Mouse (Mus musculus): Measurements from ENCODE around the gene Med15. TPM values are rescaled to one million over a fixed set of nuclear protein-coding genes. Genes with fewer than 3 reads are reported as not detected.

Gene Med15
- polyA plus RNA-seq, 1 experiment from 2014 or later = 47.5 TPM

- 78% methylated on average over 6 of the region's 6 CpGs for WGBS
- Histone ChIP-seq H3K4me3 (ENCODE audit: low read depth, low read length) (no peak overlapping the region), H3K36me3 (ENCODE audit: control insufficient read depth, insufficient read depth, low read length) (peaks cover 45% of the 10 kb centered on the region), H3K4me1 (ENCODE audit: control insufficient read depth, insufficient read depth, low read length) (no peaks in the 10 kb centered on the region), H3K27ac (ENCODE audit: low read length) (no peak overlapping the region), H3K4me2 (replicated peaks; ENCODE audit: low read depth, low read length) (no peak overlapping the region), H3K27me3 (ENCODE audit: control insufficient read depth, insufficient read depth, low read length) (no peaks in the 10 kb centered on the region), H3K9ac (replicated peaks; ENCODE audit: low read depth, low read length) (no peak overlapping the region), H3K9me3 (ENCODE audit: control insufficient read depth, low read depth, low read length) (no peaks in the 10 kb centered on the region)
- no peak for ATAC-seq (ENCODE audit: insufficient number of reproducible peaks, insufficient read depth, low FRiP score, low read depth)
These were observed 91.4 kb downstream of the Med15 start for GRCm38 (mm10) chr16:17641301-17641700.

DNA sequence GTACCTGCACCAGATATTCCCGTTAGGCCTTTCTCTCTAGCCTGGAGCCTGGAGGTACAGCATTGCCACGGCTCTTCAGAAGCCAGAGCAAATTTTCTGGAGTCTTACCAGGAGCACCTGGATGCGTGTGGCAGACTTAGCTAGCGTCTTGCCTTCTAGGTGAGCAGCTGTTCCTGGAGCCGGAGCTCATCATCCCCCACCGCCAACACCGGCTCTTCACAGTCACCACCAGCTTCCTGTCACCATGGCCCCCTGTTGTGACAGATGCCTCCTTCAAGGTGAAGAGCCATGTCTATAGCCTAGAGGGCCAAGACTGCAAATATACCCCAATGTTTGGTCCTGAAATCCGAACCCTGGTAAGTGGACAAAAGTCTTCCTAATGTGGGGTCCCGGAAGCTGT, 92.0 kb downstream of the Med15 start:
- 93% methylated on average over 9 of the region's 9 CpGs for WGBS
- Histone ChIP-seq H3K9me3 (ENCODE audit: control insufficient read depth, low read depth, low read length) (no peaks in the 10 kb centered on the region), H3K36me3 (ENCODE audit: control insufficient read depth, insufficient read depth, low read length) (peaks cover 50% of the 10 kb centered on the region), H3K4me3 (ENCODE audit: low read depth, low read length) (no peak overlapping the region), H3K4me2 (replicated peaks; ENCODE audit: low read depth, low read length) (no peak overlapping the region), H3K4me1 (ENCODE audit: control insufficient read depth, insufficient read depth, low read length) (no peaks in the 10 kb centered on the region), H3K9ac (replicated peaks; ENCODE audit: low read depth, low read length) (no peak overlapping the region), H3K27ac (ENCODE audit: low read length) (no peak overlapping the region), H3K27me3 (ENCODE audit: control insufficient read depth, insufficient read depth, low read length) (no peaks in the 10 kb centered on the region)
- no peak for ATAC-seq (ENCODE audit: insufficient number of reproducible peaks, insufficient read depth, low FRiP score, low read depth)

DNA sequence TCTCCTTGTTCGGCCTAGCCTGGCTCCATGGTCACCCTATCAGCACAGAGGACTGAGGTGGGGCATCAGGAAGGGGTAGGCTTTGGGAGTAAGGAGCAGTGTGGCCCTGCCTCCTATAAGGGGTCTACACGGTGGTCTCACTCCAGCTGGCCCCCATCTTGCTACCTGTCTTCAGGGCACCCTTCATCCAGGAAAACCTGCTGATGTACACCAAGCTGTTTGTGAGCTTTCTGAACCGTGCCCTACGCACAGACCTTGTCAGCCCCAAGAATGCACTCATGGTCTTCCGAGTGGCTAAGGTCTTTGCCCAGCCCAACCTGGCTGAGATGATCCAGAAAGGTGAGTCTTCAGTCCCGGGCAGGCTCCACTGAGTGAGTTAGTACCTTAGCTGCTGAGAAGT, 92.7 kb downstream of the Med15 start:
- Histone ChIP-seq H3K4me2 (replicated peaks; ENCODE audit: low read depth, low read length) (no peak overlapping the region), H3K4me1 (ENCODE audit: control insufficient read depth, insufficient read depth, low read length) (no peaks in the 10 kb centered on the region), H3K27me3 (ENCODE audit: control insufficient read depth, insufficient read depth, low read length) (no peaks in the 10 kb centered on the region), H3K4me3 (ENCODE audit: low read depth, low read length) (no peak overlapping the region), H3K36me3 (ENCODE audit: control insufficient read depth, insufficient read depth, low read length) (peaks cover 51% of the 10 kb centered on the region), H3K9me3 (ENCODE audit: control insufficient read depth, low read depth, low read length) (no peaks in the 10 kb centered on the region), H3K27ac (ENCODE audit: low read length) (no peak overlapping the region), H3K9ac (replicated peaks; ENCODE audit: low read depth, low read length) (no peak overlapping the region)
- no peak for ATAC-seq (ENCODE audit: insufficient number of reproducible peaks, insufficient read depth, low FRiP score, low read depth)
- WGBS = 93% methylated on average over 6 of the region's 6 CpGs

GRCm38 (mm10) chr16:17639081-17639480, 93.6 kb downstream of the Med15 start:
- ATAC-seq (ENCODE audit: insufficient number of reproducible peaks, insufficient read depth, low FRiP score, low read depth) = no peak
- Histone ChIP-seq H3K36me3 (ENCODE audit: control insufficient read depth, insufficient read depth, low read length) (peaks cover 55% of the 10 kb centered on the region), H3K9ac (replicated peaks; ENCODE audit: low read depth, low read length) (no peak overlapping the region), H3K27me3 (ENCODE audit: control insufficient read depth, insufficient read depth, low read length) (no peaks in the 10 kb centered on the region), H3K4me2 (replicated peaks; ENCODE audit: low read depth, low read length) (no peak overlapping the region), H3K4me1 (ENCODE audit: control insufficient read depth, insufficient read depth, low read length) (no peaks in the 10 kb centered on the region), H3K4me3 (ENCODE audit: low read depth, low read length) (no peak overlapping the region), H3K9me3 (ENCODE audit: control insufficient read depth, low read depth, low read length) (no peaks in the 10 kb centered on the region), H3K27ac (ENCODE audit: low read length) (no peak overlapping the region)
- WGBS = 94% methylated on average over 3 of the region's 3 CpGs

DNA sequence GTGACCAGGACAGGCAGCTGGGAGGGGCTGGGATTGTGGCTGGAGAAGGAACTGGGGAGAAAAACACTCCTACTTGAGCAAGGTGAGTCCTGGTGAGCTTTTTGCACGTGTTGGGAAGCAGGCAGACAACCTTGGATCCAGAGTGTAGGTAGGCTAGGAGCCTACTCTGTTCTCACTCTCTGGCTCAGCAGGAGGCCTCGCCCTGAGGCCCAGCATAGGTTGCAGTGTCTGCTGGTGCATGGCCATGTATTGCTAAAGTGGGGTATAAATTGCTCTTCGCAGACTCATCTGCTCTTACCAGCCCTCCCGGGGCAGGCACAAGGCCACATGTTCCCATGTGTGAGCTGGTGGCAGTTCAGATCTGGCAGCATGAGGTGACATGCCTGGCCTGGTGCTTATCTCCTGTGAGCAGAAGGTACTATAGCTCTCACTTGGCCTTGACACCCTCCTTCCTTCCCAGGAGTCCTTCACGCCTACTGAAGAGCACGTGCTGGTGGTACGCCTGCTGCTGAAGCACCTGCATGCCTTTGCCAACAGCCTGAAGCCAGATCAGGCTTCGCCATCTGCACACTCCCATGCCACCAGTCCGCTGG, 94.6 kb downstream of the Med15 start:
- Histone ChIP-seq H3K27ac (ENCODE audit: low read length) (no peak overlapping the region), H3K36me3 (ENCODE audit: control insufficient read depth, insufficient read depth, low read length) (peaks cover 64% of the 10 kb centered on the region), H3K27me3 (ENCODE audit: control insufficient read depth, insufficient read depth, low read length) (no peaks in the 10 kb centered on the region), H3K4me2 (replicated peaks; ENCODE audit: low read depth, low read length) (no peak overlapping the region), H3K4me1 (ENCODE audit: control insufficient read depth, insufficient read depth, low read length) (no peaks in the 10 kb centered on the region), H3K4me3 (ENCODE audit: low read depth, low read length) (no peak overlapping the region), H3K9me3 (ENCODE audit: control insufficient read depth, low read depth, low read length) (no peaks in the 10 kb centered on the region), H3K9ac (replicated peaks; ENCODE audit: low read depth, low read length) (no peak overlapping the region)
- peak; percentile 73; the same call in 1 of the 2 replicates for ATAC-seq (ENCODE audit: insufficient number of reproducible peaks, insufficient read depth, low FRiP score, low read depth)
- 87% methylated on average over 9 of the region's 9 CpGs for WGBS

GRCm38 (mm10) chr16:17637610-17638009, 95.1 kb downstream of the Med15 start:
- H3K27me3 ChIP-seq (ENCODE audit: control insufficient read depth, insufficient read depth, low read length) = no peaks in the 10 kb centered on the region
- H3K27ac ChIP-seq (ENCODE audit: low read length) = no peak overlapping the region
- no peak overlapping the region for H3K9ac ChIP-seq (replicated peaks; ENCODE audit: low read depth, low read length)
- H3K36me3 ChIP-seq (ENCODE audit: control insufficient read depth, insufficient read depth, low read length) = peaks cover 68% of the 10 kb centered on the region
- WGBS = 74% methylated on average over 2 of the region's 2 CpGs
- no peaks in the 10 kb centered on the region for H3K4me1 ChIP-seq (ENCODE audit: control insufficient read depth, insufficient read depth, low read length)
- no peak overlapping the region for H3K4me3 ChIP-seq (ENCODE audit: low read depth, low read length)
- H3K4me2 ChIP-seq (replicated peaks; ENCODE audit: low read depth, low read length) = no peak overlapping the region
- no peaks in the 10 kb centered on the region for H3K9me3 ChIP-seq (ENCODE audit: control insufficient read depth, low read depth, low read length)
- no peak for ATAC-seq (ENCODE audit: insufficient number of reproducible peaks, insufficient read depth, low FRiP score, low read depth)

- no peak overlapping the region for H3K4me2 ChIP-seq (replicated peaks; ENCODE audit: low read depth, low read length)
- no peak overlapping the region for H3K27ac ChIP-seq (ENCODE audit: low read length)
- 95% methylated on average over 2 of the region's 2 CpGs for WGBS
- no peaks in the 10 kb centered on the region for H3K4me1 ChIP-seq (ENCODE audit: control insufficient read depth, insufficient read depth, low read length)
- H3K36me3 ChIP-seq (ENCODE audit: control insufficient read depth, insufficient read depth, low read length) = peaks cover 68% of the 10 kb centered on the region
- no peaks in the 10 kb centered on the region for H3K27me3 ChIP-seq (ENCODE audit: control insufficient read depth, insufficient read depth, low read length)
- no peak overlapping the region for H3K9ac ChIP-seq (replicated peaks; ENCODE audit: low read depth, low read length)
- H3K9me3 ChIP-seq (ENCODE audit: control insufficient read depth, low read depth, low read length) = no peaks in the 10 kb centered on the region
- ATAC-seq (ENCODE audit: insufficient number of reproducible peaks, insufficient read depth, low FRiP score, low read depth) = no peak
- H3K4me3 ChIP-seq (ENCODE audit: low read depth, low read length) = no peak overlapping the region
These were observed 95.8 kb downstream of the Med15 start for GRCm38 (mm10) chr16:17636904-17637303.

GRCm38 (mm10) chr16:17633481-17634181, 99.1 kb downstream of the Med15 start:
- H3K9me3 ChIP-seq (ENCODE audit: control insufficient read depth, low read depth, low read length) = no peaks in the 10 kb centered on the region
- H3K4me2 ChIP-seq (replicated peaks; ENCODE audit: low read depth, low read length) = no peak overlapping the region
- H3K27me3 ChIP-seq (ENCODE audit: control insufficient read depth, insufficient read depth, low read length) = no peaks in the 10 kb centered on the region
- H3K27ac ChIP-seq (ENCODE audit: low read length) = no peak overlapping the region
- no peak overlapping the region for H3K9ac ChIP-seq (replicated peaks; ENCODE audit: low read depth, low read length)
- no peak for ATAC-seq (ENCODE audit: insufficient number of reproducible peaks, insufficient read depth, low FRiP score, low read depth)
- peaks cover 58% of the 10 kb centered on the region for H3K36me3 ChIP-seq (ENCODE audit: control insufficient read depth, insufficient read depth, low read length)
- H3K4me1 ChIP-seq (ENCODE audit: control insufficient read depth, insufficient read depth, low read length) = no peaks in the 10 kb centered on the region
- 69% methylated on average over 8 of the region's 8 CpGs for WGBS
- H3K4me3 ChIP-seq (ENCODE audit: low read depth, low read length) = no peak overlapping the region

GRCm38 (mm10) chr16:17632580-17632979, 100.1 kb downstream of the Med15 start:
- peaks cover 61% of the 10 kb centered on the region for H3K36me3 ChIP-seq (ENCODE audit: control insufficient read depth, insufficient read depth, low read length)

More at GRCm38 (mm10) chr16:17632580-17632979, 100.1 kb downstream of the Med15 start:
- Histone ChIP-seq H3K4me2 (replicated peaks; ENCODE audit: low read depth, low read length) (no peak overlapping the region), H3K4me1 (ENCODE audit: control insufficient read depth, insufficient read depth, low read length) (no peaks in the 10 kb centered on the region), H3K9me3 (ENCODE audit: control insufficient read depth, low read depth, low read length) (no peaks in the 10 kb centered on the region), H3K4me3 (ENCODE audit: low read depth, low read length) (no peak overlapping the region), H3K9ac (replicated peaks; ENCODE audit: low read depth, low read length) (no peak overlapping the region), H3K27me3 (ENCODE audit: control insufficient read depth, insufficient read depth, low read length) (no peaks in the 10 kb centered on the region), H3K27ac (ENCODE audit: low read length) (no peak overlapping the region)
- 96% methylated on average over 2 of the region's 2 CpGs for WGBS
- ATAC-seq (ENCODE audit: insufficient number of reproducible peaks, insufficient read depth, low FRiP score, low read depth) = no peak

All from stomach, embryonic 14.5 days (tissue).